Mouse (Mus musculus) inflammation-experienced regulatory T-cells, adult 16 weeks (primary cell): ENCODE data around the gene Olfr1141. TPM values are rescaled to one million over a fixed set of nuclear protein-coding genes. Genes with fewer than 3 reads are reported as not detected.

Experiments
- polyA plus RNA-seq: library from polyadenylated mRNA; unstranded; fragments of 100-300 nt; shearing (Covaris generic); gene quantifications from one replicate; pipeline ENCODE4 v1.2.1, GENCODE M21; 2017

The Olfr1141 gene
- polyA plus RNA-seq = not detected

GRCm38 (mm10) chr2:87753891-87754290, at the start of gene Olfr1141:
Olfr1141 (minus strand) TSS chr2:87753991.

GRCm38 (mm10) chr2:87800292-87800691, 46.5 kb upstream of the Olfr1141 start, which contains the start of gene Olfr1143:
Olfr1143 (plus strand) TSS chr2:87800592.

GRCm38 (mm10) chr2:87779183-87779582, 25.4 kb upstream of the Olfr1141 start, which contains the start of gene Olfr152:
Olfr152 (plus strand) TSS chr2:87779483.

DNA sequence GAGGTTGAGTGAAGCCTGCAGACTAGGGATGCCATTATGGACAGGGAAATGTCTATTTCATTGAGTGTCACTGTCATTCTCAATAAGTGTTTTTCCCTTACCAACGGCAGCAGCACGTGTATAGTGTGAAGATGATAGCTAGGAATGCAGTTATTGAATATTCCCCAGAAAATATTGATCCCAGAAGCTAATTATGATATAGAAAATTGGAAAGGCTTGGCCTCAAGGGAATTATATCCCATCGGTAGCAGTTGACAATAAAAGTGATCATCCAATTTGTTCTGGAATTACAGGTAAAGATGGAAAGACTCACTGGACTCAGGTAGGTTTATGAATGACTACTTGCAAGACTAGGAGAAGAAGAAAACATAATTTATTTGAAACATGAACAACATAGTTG, 10.3 kb downstream of the Olfr1141 start, which contains the start of gene Olfr1140:
TSS of gene Olfr1140 (plus strand) at position 301 of the 400 bp plus-strand sequence.

DNA sequence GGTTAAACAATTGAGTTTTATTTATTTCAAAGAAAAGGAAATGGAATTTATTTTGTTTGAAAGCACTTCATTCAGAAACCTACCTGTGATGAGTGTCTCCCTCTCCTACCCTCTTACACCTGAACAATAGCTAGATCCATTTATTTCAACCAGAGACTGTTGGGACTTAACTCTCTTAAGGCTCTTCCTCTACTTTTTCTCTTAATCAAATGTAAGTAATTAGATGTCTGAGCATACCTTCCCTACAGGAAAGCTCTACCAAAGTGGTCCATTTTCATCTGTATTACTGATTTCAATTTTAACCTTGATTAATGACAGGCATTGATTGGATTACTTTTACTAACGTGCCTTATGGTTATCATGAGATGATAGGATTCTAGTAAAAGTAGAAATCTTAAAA, 13.9 kb downstream of the Olfr1141 start, which contains the start of gene Olfr1138:
TSS of gene Olfr1138 (minus strand) at position 101 of the 400 bp plus-strand sequence.

GRCm38 (mm10) chr2:87713079-87713478, 40.7 kb downstream of the Olfr1141 start, which contains the start of gene Olfr1137:
Olfr1137 (minus strand) TSS chr2:87713179.

Other genes starting within 250 kb of the Olfr1141 start
- not detected for gene Pramel6, start 247.4 kb downstream of the Olfr1141 start, polyA plus RNA-seq
- gene Olfr153, start 222.2 kb downstream of the Olfr1141 start, polyA plus RNA-seq = not detected
- not detected for gene Olfr1128, start 208.4 kb downstream of the Olfr1141 start, polyA plus RNA-seq
- not detected for gene Olfr1129, start 180.1 kb downstream of the Olfr1141 start, polyA plus RNA-seq
- gene Olfr1130, start 147.8 kb downstream of the Olfr1141 start, polyA plus RNA-seq = not detected
- gene Olfr1131, start 126.9 kb downstream of the Olfr1141 start, polyA plus RNA-seq = not detected
- not detected for gene Olfr1132, start 116.5 kb downstream of the Olfr1141 start, polyA plus RNA-seq
- gene Olfr1133, start 106.6 kb downstream of the Olfr1141 start, polyA plus RNA-seq = not detected
- not detected for gene Olfr1134, start 95.5 kb downstream of the Olfr1141 start, polyA plus RNA-seq
- gene Olfr1135, start 80.3 kb downstream of the Olfr1141 start, polyA plus RNA-seq = not detected
- gene Olfr1136, start 60.0 kb downstream of the Olfr1141 start, polyA plus RNA-seq = not detected
- not detected for gene Olfr1137, start 40.8 kb downstream of the Olfr1141 start, polyA plus RNA-seq
- gene Olfr1138, start 14.0 kb downstream of the Olfr1141 start, polyA plus RNA-seq = not detected
- not detected for gene Olfr1140, start 10.2 kb downstream of the Olfr1141 start, polyA plus RNA-seq
- not detected for gene Olfr152, start 25.5 kb upstream of the Olfr1141 start, polyA plus RNA-seq
- not detected for gene Olfr1143, start 46.6 kb upstream of the Olfr1141 start, polyA plus RNA-seq
- not detected for gene Olfr1145, start 55.8 kb upstream of the Olfr1141 start, polyA plus RNA-seq
- not detected for gene Olfr1148, start 76.5 kb upstream of the Olfr1141 start, polyA plus RNA-seq
- gene Olfr1150-ps1, start 90.0 kb upstream of the Olfr1141 start, polyA plus RNA-seq = not detected
- not detected for gene Olfr1151, start 101.9 kb upstream of the Olfr1141 start, polyA plus RNA-seq
- not detected for gene Olfr1152, start 112.5 kb upstream of the Olfr1141 start, polyA plus RNA-seq
- gene Olfr1153, start 141.0 kb upstream of the Olfr1141 start, polyA plus RNA-seq = not detected
- not detected for gene Olfr1154, start 151.2 kb upstream of the Olfr1141 start, polyA plus RNA-seq
- not detected for gene Olfr1155, start 191.1 kb upstream of the Olfr1141 start, polyA plus RNA-seq
- gene Olfr1156, start 199.1 kb upstream of the Olfr1141 start, polyA plus RNA-seq = 0.09 TPM
- gene Olfr1157, start 214.3 kb upstream of the Olfr1141 start, polyA plus RNA-seq = 0.06 TPM
- not detected for gene Olfr74, start 220.7 kb upstream of the Olfr1141 start, polyA plus RNA-seq
- gene Olfr1158, start 236.1 kb upstream of the Olfr1141 start, polyA plus RNA-seq = not detected